Mouse (Mus musculus): ENCODE data around the gene Slc6a18.

The Slc6a18 gene

DNA sequence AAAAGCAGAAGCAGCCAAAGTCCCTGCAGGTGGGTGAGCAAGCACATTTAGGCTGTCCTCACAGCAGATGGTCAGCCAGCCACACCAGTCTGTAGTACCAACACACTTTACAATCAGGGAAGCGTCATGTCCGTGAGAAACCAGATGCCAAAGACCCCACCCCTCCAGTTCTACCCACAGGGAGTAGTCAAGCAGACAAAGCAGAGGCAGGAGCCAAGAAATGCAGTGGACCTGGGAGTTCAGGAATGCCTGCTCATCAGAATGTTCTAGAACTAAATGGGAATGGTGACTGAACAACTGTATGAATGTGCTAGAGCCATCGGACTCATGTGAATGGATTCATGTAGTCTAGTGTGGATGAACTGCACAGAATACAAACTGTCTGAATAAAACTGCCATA, 9.8 kb upstream of the Slc6a18 start:
- DNase-seq (ENCODE audit: inconsistent age in 2 of 2, low spot score in 1 of 2): no peak

DNA sequence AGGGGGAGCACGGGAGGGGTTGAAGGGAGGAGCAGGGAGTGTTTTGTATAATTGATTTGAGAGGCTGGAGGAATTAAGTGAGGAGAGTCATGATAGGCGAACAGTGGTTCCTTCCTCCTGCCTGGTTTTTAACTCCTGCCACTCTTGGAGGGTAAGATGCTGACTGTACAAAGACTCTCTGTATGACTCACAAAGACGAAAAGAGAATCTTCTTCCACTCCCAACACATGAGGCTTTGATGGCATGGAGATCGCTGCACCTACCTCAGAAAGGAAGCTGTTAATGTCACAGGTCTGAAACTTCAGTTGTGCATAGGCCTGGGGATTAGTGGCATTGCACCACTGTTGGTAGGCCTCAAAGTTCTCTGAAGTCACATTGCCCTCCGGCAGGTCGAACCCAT, 7.7 kb upstream of the Slc6a18 start:
- no peak for DNase-seq (ENCODE audit: inconsistent age in 2 of 2, low spot score in 1 of 2)

DNA sequence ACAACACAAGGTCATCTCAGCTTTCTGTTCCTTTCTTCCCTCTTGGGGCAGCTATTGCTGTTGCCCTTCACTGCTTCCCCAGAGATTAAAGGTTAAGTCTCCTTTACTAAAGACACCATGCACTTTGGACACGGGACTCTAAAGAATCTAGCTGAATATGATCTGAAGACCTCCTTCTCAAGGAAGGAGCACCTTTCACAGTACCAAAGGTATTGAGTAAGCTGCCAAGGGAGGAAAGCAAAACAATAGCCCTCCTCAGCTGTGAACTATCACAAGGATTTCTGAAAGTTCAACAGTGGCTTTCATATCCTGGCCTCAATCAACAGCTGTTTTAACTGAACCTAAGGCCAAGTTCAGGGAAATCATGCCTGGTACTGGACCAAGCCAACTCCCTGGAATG, 6.6 kb upstream of the Slc6a18 start:
- no peak for DNase-seq (ENCODE audit: inconsistent age in 2 of 2, low spot score in 1 of 2)

DNA sequence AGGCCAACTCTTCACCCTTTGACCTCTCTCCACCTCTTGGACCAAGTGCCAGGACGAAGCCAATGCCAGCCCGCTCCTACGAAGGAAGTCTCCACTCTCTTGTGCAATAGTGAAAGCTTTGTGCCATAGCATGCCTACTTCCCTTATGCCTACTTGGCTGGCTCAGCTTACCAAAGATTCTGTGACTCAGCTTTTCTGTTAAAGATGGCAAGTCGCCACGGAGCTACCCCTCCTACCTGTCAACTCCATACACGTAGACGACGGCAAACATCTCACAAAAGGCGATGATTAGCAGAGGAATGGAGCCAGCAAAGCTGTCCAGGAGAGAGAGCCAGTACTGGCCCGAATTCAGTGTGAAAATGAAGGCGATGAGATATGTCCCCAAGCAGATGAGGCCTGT, 5.9 kb upstream of the Slc6a18 start:
- peak in 1 of 2 experiments; percentile 61 for DNase-seq (ENCODE audit: inconsistent age in 2 of 2, low spot score in 1 of 2)

DNA sequence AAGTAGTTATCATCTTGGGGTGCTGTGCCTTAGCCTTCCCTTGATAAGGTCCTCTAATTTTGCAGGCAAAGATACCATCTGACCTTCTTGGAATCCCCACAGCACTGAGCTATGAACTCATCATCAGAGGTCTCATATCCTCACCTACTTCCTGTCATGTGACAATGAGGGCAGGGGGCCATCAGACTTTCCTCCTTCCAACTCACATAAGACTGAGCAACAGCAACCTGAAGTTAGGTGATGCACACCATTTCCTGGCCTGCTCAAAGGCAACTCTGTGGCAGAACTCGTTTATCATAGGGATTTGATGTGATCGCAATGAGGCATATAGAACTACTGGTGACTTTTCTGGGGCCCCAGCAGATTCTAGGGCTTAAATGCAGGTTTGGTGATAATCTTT, 4.4 kb upstream of the Slc6a18 start:
- DNase-seq (ENCODE audit: inconsistent age in 2 of 2, low spot score in 1 of 2): no peak

DNA sequence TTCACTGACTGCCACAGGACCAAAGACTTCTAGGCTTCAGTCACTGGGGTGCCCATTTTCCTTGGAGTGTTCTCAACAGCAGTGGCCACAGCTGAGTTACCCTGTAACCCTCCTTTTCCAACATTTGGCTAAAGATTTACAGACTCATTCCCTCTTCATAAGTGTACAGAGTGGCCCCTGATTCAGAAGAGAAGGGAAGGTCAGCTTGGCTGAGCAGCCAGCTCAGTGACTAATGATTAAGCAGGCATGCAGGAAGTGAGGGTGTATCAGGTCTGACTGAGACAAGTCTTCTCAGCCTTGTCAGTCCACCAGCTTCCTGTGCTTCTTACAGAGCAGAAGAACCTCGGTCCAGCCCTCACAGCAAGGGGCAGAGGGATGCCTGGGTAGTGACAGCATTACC, 2.6 kb upstream of the Slc6a18 start:
- DNase-seq (ENCODE audit: inconsistent age in 2 of 2, low spot score in 1 of 2): peak; percentile 53 to 69

DNA sequence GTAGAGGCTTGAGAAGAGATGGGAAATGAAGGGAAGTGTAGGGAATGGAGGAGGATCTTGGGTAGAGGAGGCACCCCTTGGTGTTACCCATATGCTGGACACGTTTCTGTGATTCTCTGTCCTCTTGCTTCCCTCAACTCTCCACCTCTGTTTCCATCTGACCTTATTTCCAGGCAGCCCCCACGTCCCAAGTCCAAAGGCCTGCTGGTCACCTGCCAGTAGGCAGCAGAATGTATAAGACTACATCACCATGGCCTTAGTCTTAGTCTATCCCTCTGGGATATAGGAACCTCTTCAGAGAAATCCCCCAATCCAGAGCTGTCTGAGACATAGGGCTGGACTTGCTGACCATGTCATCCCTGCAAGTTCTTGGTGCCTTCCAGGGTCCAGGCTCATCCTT, 1.5 kb upstream of the Slc6a18 start:
- no peak for DNase-seq (ENCODE audit: inconsistent age in 2 of 2, low spot score in 1 of 2)

DNA sequence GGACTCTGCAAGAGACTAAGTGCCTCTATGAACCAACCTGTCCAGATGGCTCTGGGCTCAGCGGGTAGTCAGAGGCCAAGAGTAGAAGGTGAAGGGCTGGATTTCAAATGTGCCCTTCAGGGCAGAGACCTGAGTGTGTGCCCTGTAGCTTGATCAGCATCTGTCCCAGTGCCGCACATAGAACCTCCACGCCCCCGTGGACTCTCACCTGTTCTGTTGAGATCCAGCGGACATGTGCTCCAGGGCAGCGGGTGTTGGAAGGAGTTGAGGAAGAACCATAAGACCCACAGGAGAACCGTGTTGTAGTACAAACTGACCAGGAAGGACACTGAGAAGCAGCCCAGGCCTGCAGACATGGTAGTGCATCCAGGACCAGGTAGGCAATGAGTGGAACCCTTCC, 2.7 kb downstream of the Slc6a18 start:
- DNase-seq (ENCODE audit: inconsistent age in 2 of 2, low spot score in 1 of 2): no peak

DNA sequence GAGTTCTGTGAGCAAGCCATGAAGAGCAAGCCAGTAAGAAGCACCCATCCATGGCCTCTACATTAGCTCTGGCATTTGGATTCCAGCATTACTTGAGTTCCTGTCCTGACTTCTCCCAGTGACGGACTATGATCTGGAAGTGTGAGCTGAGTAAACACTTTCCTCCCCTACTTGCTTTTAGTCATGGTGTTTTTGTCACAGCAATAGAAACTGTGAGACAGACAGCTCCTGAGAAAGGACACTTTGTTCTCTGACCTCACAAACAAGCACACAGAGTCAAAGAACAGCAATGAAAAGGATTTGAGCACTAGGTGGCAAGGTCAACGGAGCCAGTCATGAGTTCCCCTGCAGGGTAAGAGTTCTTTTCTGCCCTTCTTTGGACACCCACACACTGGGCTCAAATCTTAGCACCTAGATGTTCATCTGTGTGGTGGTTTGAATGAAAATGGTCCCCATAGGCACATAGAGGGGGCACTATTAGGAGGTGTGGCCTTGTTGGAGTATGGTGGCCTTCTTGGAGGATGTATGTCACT, 17.6 kb downstream of the Slc6a18 start:
- DNase-seq (ENCODE audit: inconsistent age in 2 of 2, low spot score in 1 of 2): peak in 1 of 2 experiments; percentile 21

DNA sequence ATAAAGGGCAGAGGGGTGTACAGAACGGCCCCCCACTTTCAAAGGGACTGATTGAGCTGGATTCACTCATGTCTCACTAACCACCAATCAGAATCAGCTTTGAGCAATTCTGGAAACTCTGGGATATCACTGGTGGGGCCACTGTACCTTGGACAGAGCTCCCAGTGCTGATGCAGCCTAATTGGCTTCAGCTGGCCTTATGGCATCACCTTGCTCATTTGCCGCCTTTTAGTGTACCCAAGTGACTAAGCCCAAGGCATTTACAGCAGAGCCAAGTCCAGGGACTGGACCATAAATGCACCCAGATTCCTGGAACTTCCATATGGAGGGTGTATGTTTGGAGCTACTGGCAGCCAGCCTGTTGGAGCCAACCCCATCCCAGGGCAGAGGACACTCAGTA, 18.9 kb downstream of the Slc6a18 start:
- DNase-seq (ENCODE audit: inconsistent age in 2 of 2, low spot score in 1 of 2): no peak

DNA sequence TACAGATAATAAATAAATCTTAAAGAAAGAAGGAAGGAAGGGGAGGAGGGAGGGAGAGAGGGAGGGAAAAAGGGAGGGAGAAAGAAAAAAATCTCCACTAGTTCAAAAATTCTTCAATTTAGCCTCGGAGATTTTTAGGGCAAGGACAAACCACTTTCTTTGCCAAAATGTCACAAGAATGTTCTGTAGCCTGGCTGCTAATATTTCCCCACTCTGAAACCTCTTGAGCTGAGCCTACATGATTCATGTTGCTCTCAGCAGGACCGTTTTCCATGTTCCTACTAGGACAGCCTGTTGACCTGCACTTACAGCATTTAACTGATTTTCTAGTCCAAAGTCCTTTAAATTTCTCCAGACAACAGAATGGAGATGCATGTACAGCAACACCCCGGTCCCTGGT, 22.8 kb downstream of the Slc6a18 start:
- DNase-seq (ENCODE audit: inconsistent age in 2 of 2, low spot score in 1 of 2): peak; percentile 44 to 87

DNA sequence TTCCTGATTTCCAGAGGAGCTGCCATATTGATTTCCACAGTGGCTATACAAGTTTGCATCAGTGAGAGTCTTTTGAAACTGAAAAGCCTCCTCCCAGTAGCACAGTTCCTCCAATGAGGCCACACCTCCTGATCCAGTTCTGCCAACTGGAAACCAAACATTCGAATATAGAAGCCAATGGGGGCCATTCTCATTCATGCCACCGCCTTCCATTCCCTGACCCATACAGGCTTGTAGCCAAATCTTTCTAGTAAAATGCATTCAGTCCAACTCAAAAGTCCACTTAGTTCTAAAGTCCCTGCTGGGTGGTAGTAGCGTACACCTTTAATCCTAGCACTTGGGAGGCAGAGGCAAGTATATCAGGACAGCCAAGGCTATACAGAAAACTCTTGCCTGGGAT, 24.6 kb downstream of the Slc6a18 start:
- DNase-seq (ENCODE audit: inconsistent age in 2 of 2, low spot score in 1 of 2): no peak

DNA sequence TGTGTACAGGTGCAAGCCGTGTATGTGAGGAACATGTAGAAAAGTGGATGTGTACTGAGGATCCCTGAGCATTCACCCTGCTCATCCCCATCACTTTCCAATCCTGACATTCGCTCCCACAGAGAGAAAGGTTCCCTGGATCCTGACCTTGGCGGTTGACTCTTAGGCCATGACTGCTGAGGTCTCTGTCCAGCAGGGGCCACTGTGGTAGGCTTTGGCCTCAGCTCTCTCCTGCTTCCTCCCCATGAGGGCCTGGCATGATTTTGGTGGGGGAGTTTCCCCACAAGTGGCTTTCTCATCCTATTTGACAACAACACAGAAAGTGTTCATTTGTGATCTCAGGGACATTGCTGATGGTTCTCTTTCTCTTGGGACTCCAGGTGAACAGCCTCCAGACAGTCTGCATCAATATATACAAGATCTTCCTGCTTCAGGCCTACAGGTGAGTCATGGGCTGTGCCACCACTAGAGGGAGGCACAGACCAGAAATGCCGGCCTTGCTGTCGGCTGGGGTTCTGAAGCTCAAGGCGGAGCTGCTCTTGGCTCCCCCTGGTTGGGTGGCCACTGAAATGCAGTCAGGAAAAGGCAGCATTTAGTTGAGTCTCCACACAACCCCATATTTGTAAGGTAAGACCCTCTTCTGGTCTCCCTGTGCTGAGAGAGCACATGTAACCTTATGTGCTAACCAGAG, 31.3 kb downstream of the Slc6a18 start:
- peak; percentile 57 to 81 for DNase-seq (ENCODE audit: inconsistent age in 2 of 2, low spot score in 1 of 2)

DNA sequence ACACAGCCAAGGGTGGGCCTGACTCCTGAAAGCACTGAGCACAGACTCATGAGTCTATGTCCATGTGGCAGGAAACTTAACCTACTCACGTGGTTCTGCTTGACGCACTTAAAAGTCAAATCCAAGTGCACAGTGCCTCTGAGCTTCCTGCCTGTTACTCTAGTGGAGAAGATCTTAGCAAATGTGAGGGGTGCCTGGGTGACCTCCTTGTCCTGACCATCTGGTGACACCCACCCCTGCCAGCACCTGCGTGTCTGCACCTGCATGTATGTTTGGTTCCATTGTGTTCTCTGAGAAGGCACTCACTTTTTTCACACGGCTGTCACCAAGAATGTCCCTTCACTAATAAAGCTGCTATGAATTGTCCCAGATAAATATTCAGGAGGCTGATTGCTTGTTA, 36.5 kb downstream of the Slc6a18 start:
- DNase-seq (ENCODE audit: inconsistent age in 2 of 2, low spot score in 1 of 2): no peak

DNA sequence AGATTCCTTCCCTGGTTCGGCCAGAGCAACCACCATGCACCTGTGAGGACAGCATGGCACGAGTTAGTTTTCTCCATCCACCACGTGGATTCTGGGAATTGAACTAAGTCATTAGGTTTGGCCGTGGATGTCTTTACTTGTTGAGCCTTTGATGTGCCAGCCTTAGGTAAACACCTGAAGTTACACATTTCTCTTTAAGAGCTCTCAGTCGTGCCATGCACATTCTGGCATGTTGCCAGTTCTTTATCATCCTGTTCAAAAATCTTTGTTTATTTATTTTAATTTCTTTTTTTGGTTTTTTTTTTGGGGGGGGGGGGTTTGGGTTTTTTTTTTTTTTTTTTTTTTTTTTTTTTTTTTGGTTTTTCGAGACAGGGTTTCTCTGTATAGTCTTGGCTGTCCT, 40.0 kb downstream of the Slc6a18 start:
- DNase-seq (ENCODE audit: inconsistent age in 2 of 2, low spot score in 1 of 2): no peak

DNA sequence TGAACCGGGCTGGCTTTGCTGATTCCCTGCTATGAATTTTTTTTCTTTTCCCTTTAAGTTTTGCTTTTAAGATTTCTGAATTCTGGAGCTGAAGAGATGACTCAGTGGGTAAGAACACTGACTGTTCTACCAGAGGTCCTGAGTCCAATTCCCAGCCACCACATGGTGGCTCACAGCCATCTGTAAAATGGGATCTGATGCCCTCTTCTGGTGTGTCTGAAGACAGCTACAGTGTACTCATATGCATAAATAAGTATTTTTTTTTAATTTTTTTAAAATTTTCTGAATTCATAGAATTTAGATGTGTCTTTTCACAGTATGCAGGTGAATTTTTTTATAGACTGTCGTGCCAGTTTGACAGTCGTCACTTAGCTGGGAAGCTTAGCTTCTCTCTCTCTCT, 46.0 kb downstream of the Slc6a18 start:
- DNase-seq (ENCODE audit: inconsistent age in 2 of 2, low spot score in 1 of 2): no peak

DNA sequence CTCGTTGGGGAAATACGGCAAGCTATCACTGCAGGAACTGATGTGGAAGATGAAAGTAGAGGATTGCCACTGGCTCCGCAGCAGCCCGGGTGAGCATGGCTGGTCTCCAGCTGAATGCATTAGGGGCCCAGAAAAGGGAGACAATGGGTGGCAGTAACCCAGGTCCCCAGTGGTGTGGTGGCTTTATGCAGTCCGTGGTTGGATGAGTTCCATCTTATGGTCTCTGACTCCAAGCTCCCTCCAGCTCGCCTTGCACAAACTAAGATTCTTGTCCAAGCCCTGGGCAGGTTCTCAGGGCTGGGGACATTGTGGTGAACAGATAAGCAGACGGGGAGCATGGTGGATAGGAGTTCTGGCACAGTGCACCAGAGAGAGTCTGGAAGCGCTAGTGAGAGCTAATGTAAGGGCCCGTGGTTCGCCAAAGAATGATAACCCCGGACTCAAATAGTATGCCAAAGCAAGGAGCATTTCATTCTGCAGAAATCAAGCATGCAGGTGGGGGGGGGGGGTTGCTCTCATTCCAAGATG, 49.2 kb downstream of the Slc6a18 start:
- no peak for DNase-seq (ENCODE audit: inconsistent age in 2 of 2, low spot score in 1 of 2)

DNA sequence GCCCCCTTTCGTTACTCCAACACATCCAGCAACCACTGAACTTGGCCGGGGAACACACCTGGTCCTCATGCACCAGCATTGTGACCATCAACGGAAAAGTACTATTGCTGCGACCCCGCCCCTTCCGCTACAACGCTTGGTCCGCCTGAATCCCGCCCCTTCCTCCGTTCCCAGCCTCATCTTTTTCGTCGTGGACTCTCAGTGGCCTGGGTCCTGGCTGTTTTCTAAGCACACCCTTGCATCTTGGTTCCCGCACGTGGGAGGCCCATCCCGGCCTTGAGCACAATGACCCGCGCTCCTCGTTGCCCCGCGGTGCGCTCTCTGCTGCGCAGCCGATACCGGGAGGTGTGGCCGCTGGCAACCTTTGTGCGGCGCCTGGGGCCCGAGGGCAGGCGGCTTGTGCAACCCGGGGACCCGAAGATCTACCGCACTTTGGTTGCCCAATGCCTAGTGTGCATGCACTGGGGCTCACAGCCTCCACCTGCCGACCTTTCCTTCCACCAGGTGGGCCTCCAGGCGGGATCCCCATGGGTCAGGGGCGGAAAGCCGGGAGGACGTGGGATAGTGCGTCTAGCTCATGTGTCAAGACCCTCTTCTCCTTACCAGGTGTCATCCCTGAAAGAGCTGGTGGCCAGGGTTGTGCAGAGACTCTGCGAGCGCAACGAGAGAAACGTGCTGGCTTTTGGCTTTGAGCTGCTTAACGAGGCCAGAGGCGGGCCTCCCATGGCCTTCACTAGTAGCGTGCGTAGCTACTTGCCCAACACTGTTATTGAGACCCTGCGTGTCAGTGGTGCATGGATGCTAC, 50.9 kb downstream of the Slc6a18 start, which contains the start of gene Tert:
TSS of gene Tert (plus strand) at position 167 of the 805 bp plus-strand sequence.
- DNase-seq (ENCODE audit: inconsistent age in 2 of 2, low spot score in 1 of 2): peak; percentile 80 to 90

DNA sequence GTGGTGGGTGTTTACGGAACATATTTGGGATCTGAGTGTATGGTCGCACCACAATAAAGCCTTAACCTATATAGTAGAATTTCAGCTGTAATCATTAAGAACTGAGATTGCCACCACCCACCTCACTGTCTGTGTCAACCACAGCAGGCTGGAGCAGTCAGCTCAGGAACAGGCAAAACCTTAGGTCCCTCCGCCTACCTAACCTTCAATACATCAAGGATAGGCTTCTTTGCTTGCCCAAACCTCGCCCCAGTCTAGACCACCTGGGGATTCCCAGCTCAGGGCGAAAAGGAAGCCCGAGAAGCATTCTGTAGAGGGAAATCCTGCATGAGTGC, 51.4 kb downstream of the Slc6a18 start:
- DNase-seq (ENCODE audit: inconsistent age in 2 of 2, low spot score in 1 of 2): no peak

DNA sequence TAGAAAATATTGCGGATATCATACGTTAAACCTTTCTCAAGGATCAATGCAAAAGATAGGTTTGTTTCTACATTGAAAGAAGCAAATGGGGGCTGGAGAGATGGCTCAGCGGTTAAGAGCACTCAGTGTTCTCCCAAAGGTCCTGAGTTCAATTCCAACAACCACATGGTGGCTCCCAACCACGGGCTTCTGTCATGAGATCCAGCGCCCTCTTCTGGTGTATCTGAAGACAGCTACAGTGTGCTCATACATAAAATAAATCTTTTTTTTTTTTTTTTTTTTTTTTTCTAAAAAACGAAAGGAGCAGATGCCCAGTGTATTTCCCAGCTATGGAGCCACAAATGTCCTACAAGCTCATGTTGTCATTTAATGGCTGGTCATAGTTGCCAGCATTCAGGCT, 57.2 kb downstream of the Slc6a18 start:
- no peak for DNase-seq (ENCODE audit: inconsistent age in 2 of 2, low spot score in 1 of 2)

DNA sequence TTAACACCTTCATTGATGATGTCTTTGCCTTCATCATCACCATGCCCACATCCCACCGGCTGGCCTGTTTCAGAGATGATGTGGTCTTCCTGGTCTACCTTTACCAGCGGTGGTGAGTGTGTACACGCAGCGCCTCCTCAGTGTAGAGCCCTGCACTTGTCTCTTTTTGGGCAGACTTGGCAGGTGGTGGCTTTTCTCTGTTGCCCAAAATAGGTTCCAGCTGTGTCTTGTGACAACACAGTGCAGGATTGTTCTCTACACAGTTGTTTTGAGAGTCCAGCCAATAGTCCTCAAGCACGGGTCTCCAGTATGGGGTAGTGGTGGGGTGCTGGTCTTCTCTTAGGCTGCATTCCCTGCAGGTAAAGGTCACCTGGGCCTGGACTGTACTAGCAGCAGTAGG, 59.4 kb downstream of the Slc6a18 start:
- no peak for DNase-seq (ENCODE audit: inconsistent age in 2 of 2, low spot score in 1 of 2)
